Mouse (Mus musculus) liver, embryonic 14.5 days (tissue): Measurements from ENCODE around the gene Col5a2.

Experiments used
- CTCF ChIP-seq: IDR thresholded peaks from 2 replicates; pipeline ENCODE4 v1.5.1; 2016; ENCODE audit warnings: antibody characterized with exemption, low read depth, control low read depth
- EP300 ChIP-seq: IDR thresholded peaks from 2 replicates; pipeline ENCODE4 v1.6.1; 2016; ENCODE audit warnings: antibody characterized with exemption, low read depth

DNA sequence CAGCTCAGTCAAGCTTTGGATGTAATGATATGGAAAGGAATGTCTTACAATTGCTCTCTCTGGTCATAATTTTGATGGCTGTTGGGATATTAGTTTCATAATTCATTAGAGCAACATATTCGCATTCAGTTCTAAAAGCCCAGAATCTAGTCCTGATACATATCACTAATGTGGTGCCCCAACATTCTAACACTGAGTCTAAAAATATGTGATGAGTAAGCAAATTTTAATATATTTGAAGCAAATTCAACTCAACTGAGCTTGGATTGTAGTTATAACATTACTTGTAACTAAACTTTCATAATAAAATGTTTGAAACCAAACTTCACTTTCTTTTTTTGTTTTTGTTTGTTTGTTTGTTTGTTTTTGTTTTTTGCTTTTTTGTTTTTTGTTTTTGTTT is 173.9 kb downstream of the Col5a2 start:
- no peak for TF ChIP-seq CTCF
- TF ChIP-seq EP300, result no peak
